Mouse (Mus musculus) gastrocnemius, postnatal 36 days (tissue): ENCODE data around the gene Plcb1. TPM values are rescaled to one million over a fixed set of nuclear protein-coding genes. Genes with fewer than 3 reads are reported as not detected.

Experiments used
- DNase-seq, 2 experiments: peaks; one replicate each; pipeline ENCODE4 v3.0.0; 2022
- intact Hi-C: fragments of 180-260 bp; cut with DNase I; formaldehyde crosslinking; loops from one replicate; pipeline ENCODE4 v1.15.1; 2025
- total RNA-seq, 2 experiments: library from RNA; stranded (reverse); gene quantifications; 2 replicates each; pipeline ENCODE4 v1.2.3; 2021

The Plcb1 gene
- total RNA-seq, 2 experiments from 2014 or later: 1.3 to 1.6 TPM

GRCm38 (mm10) chr2:135157961-135158360, 372.1 kb downstream of the Plcb1 start:
- no peak for DNase-seq
- intact Hi-C loops: no loop called here

GRCm38 (mm10) chr2:135161673-135162072, 375.8 kb downstream of the Plcb1 start:
- intact Hi-C loops: no loop called here
- DNase-seq: no peak

- intact Hi-C loops: no loop called here
- DNase-seq: no peak
These were observed 379.6 kb downstream of the Plcb1 start for GRCm38 (mm10) chr2:135165512-135165911.

GRCm38 (mm10) chr2:135175544-135175943, 389.7 kb downstream of the Plcb1 start:
- no peak for DNase-seq
- intact Hi-C loops: no loop called here

- intact Hi-C loops: no loop called here
- no peak for DNase-seq
These were observed 401.8 kb downstream of the Plcb1 start for GRCm38 (mm10) chr2:135187659-135188058.

GRCm38 (mm10) chr2:135200830-135201229, 415.0 kb downstream of the Plcb1 start:
- no peak for DNase-seq
- intact Hi-C loops: no loop called here

- intact Hi-C loops: no loop called here
- no peak for DNase-seq
These were observed 416.5 kb downstream of the Plcb1 start for GRCm38 (mm10) chr2:135202390-135202789.

- intact Hi-C loops: no loop called here
- no peak for DNase-seq
These were observed 418.6 kb downstream of the Plcb1 start for GRCm38 (mm10) chr2:135204141-135205120.

- intact Hi-C loops: no loop called here
- no peak for DNase-seq
These were observed 423.0 kb downstream of the Plcb1 start for GRCm38 (mm10) chr2:135208890-135209289.

GRCm38 (mm10) chr2:135214746-135215448, 429.0 kb downstream of the Plcb1 start:
- intact Hi-C loops: no loop called here
- DNase-seq: no peak

GRCm38 (mm10) chr2:135219406-135219805, 433.5 kb downstream of the Plcb1 start:
- DNase-seq: no peak
- intact Hi-C loops: no loop called here

GRCm38 (mm10) chr2:135225604-135226025, 439.7 kb downstream of the Plcb1 start:
- intact Hi-C loops: no loop called here
- no peak for DNase-seq

- no peak for DNase-seq
- intact Hi-C loops: no loop called here
These were observed 444.4 kb downstream of the Plcb1 start for GRCm38 (mm10) chr2:135230262-135230661.

GRCm38 (mm10) chr2:135242662-135243316, 456.9 kb downstream of the Plcb1 start:
- intact Hi-C loops: no loop called here
- DNase-seq: no peak

- intact Hi-C loops: no loop called here
- no peak for DNase-seq
These were observed 457.9 kb downstream of the Plcb1 start for GRCm38 (mm10) chr2:135243764-135244163.

- intact Hi-C loops: no loop called here
- no peak for DNase-seq
These were observed 464.1 kb downstream of the Plcb1 start for GRCm38 (mm10) chr2:135249925-135250324.

- intact Hi-C loops: no loop called here
- DNase-seq: no peak
These were observed 466.0 kb downstream of the Plcb1 start for GRCm38 (mm10) chr2:135251821-135252315.

GRCm38 (mm10) chr2:135259136-135259535, 473.3 kb downstream of the Plcb1 start:
- intact Hi-C loops: no loop called here
- peak in 1 of 2 experiments; percentile 32 for DNase-seq

- DNase-seq: no peak
- intact Hi-C loops: no loop called here
These were observed 478.1 kb downstream of the Plcb1 start for GRCm38 (mm10) chr2:135263943-135264342.

- DNase-seq: no peak
- intact Hi-C loops: loop anchor here (5.0 kb wide), 1 partner anchor 1808 kb away; no protein-coding TSS in a partner anchor
These were observed 489.1 kb downstream of the Plcb1 start for GRCm38 (mm10) chr2:135274949-135275348.

GRCm38 (mm10) chr2:135278506-135278905, 492.6 kb downstream of the Plcb1 start:
- intact Hi-C loops: no loop called here
- no peak for DNase-seq
